Mouse (Mus musculus) adipose tissue, adult 10 weeks (tissue): ENCODE data around the gene Gm5475. TPM values are rescaled to one million over a fixed set of nuclear protein-coding genes. Genes with fewer than 3 reads are reported as not detected.

Experiments
- polyA plus RNA-seq: library from polyadenylated mRNA; stranded (reverse); fragments of 350-450 nt; fragmentation: Illumina TruSeq; extraction: RNeasy Lipid Tissue Mini Kit (QIAGEN cat#74804); gene quantifications from one replicate; pipeline ENCODE4 v1.2.3, GENCODE M21; 2014; ENCODE audit warnings: low read depth, low replicate concordance

The Gm5475 gene
- 0.50 TPM for polyA plus RNA-seq

DNA sequence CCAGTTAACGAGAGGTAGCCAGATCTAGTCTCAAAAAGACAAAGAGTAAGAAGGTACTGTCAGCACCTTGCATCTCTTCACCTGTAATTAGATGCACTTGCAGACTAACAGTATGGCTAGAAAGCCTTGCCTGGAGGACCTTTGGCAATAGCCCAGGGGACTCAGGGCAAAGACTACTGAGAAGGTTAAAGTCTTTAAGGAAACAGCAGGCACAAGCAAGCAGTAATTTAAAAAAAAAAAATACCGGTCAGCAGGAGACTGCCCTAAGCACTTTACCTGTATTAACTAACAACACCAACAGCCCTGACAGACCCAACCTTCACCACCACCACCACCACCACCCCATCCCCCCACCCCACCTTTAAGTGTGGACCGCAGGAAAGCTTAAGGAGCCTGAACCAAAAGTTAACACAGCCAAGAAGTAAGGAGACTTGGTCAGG lies at the start of gene Gm5475:
Gene Gm5475 (plus strand): TSS at position 390 of the 440 bp plus-strand sequence.

DNA sequence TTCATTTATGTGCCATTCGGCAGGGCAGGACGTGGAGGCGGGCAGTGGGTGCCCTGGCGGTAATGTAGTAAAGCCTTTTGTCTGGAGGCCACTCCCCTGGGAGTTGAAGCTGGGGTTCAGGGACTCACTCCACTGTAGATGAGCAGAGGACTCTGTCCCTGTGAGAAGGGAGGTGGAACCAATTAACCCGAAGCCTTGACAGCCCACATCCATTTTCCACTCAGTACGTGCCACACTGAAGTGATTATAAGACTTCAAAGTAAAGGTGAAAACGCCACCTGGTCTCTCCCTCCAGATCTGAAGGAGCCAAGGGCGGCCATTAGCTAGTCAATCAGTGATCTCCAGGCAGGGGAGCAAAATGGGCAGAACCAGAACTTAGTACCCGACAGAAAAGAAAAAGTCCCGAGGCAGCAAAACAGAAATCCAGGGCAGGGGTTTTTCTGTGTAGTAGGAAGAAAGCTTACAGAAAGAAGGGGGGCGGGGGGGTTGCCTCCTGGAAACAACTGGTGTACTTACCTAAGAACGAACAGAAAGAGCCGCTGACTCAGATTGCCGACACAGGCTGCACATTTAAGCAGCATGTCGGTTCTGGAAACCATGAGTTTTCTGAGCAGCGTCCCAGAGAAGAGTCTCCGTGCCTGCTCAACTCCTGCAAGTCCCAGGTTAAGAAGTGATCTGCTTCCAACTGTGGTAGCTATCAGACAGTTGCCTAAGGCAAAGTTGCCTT lies 2.6 kb downstream of the Gm5475 start, which contains the start of gene Slc11a2:
Gene Slc11a2 (minus strand): TSS at position 677 of the 727 bp plus-strand sequence.

GRCm38 (mm10) chr15:100468295-100469188 lies 46.6 kb downstream of the Gm5475 start, which contains the start of gene Letmd1:
Gene Letmd1 (plus strand): TSS chr15:100469023.

Other genes starting within 250 kb of the Gm5475 start
- gene Atf1, start 194.3 kb upstream of the Gm5475 start, polyA plus RNA-seq = 36.3 TPM
- gene Tmprss12, start 141.3 kb upstream of the Gm5475 start, polyA plus RNA-seq = not detected
- gene Mettl7a1, start 118.0 kb upstream of the Gm5475 start, polyA plus RNA-seq = 595 TPM
- 0.52 TPM for gene Mettl7a3, start 87.2 kb upstream of the Gm5475 start, polyA plus RNA-seq
- gene Methig1, start 69.0 kb upstream of the Gm5475 start, polyA plus RNA-seq = not detected
- not detected for gene Mettl7a2, start 68.9 kb upstream of the Gm5475 start, polyA plus RNA-seq
- not detected for gene Higd1c, start 57.6 kb upstream of the Gm5475 start, polyA plus RNA-seq
- 59.2 TPM for gene Slc11a2, start 2.9 kb downstream of the Gm5475 start, polyA plus RNA-seq
- 33.7 TPM for gene Letmd1, start 46.9 kb downstream of the Gm5475 start, polyA plus RNA-seq
- 5.0 TPM for gene Csrnp2, start 73.3 kb downstream of the Gm5475 start, polyA plus RNA-seq
- 19.3 TPM for gene Tfcp2, start 129.9 kb downstream of the Gm5475 start, polyA plus RNA-seq
- 42.7 TPM for gene Pou6f1, start 177.8 kb downstream of the Gm5475 start, polyA plus RNA-seq
- gene Dazap2, start 193.2 kb downstream of the Gm5475 start, polyA plus RNA-seq = 271 TPM
- 77.1 TPM for gene Smagp, start 214.8 kb downstream of the Gm5475 start, polyA plus RNA-seq
- gene Bin2, start 247.4 kb downstream of the Gm5475 start, polyA plus RNA-seq = 4.3 TPM